Mouse (Mus musculus) G1E (cell line): ENCODE measurements around the gene Stk4. TPM values are rescaled to one million over a fixed set of nuclear protein-coding genes. Genes with fewer than 3 reads are reported as not detected.

ENCODE experiments used
- ATAC-seq: 2 replicates; pipeline ENCODE4 v1.8.0; 2016; ENCODE audit warnings: mild to moderate bottlenecking; ENCODE audit not compliant: insufficient number of reproducible peaks, poor library complexity, low FRiP score, severe bottlenecking; ENCODE audit errors: extremely low read depth
- DNase-seq: peaks from one replicate; pipeline ENCODE4 v3.0.0; 2012; ENCODE audit warnings: low spot score
- H3K27me3 ChIP-seq: 2 replicates; pipeline ENCODE4 v1.6.1; 2012; ENCODE audit warnings: mild to moderate bottlenecking, low read length, inconsistent platforms; ENCODE audit not compliant: insufficient read depth
- H3K36me3 ChIP-seq: replicated peaks from 2 replicates; pipeline ENCODE3; 2012; ENCODE audit warnings: mild to moderate bottlenecking, inconsistent platforms
- H3K4me1 ChIP-seq: 2 replicates; pipeline ENCODE4 v1.6.1; 2012; ENCODE audit warnings: low read depth, low read length, inconsistent platforms, mixed read lengths; ENCODE audit not compliant: insufficient read depth
- H3K4me3 ChIP-seq: 2 replicates; pipeline ENCODE4 v1.5.1; 2012; ENCODE audit warnings: low read depth, mild to moderate bottlenecking, inconsistent platforms, low read length, moderate library complexity, mixed read lengths
- H3K9me3 ChIP-seq: replicated peaks from 2 replicates; pipeline ENCODE4 v1.6.1; 2012; ENCODE audit warnings: inconsistent platforms
- CTCF ChIP-seq: IDR thresholded peaks from 2 replicates; pipeline ENCODE4 v1.5.1; 2012; ENCODE audit warnings: low read depth, low read length, inconsistent platforms, mixed read lengths
- GATA1 ChIP-seq: IDR thresholded peaks from 2 replicates; pipeline ENCODE4 v1.6.1; 2012; ENCODE audit warnings: borderline replicate concordance, low read length, inconsistent platforms, mixed read lengths
- GATA2 ChIP-seq: IDR thresholded peaks from 2 replicates; pipeline ENCODE4 v1.6.1; 2012; ENCODE audit warnings: low read depth, low read length, inconsistent platforms, borderline replicate concordance
- POLR2AphosphoS5 ChIP-seq: IDR thresholded peaks from 2 replicates; pipeline ENCODE4 v1.6.1; 2012; ENCODE audit warnings: low read depth, low read length, inconsistent platforms; ENCODE audit not compliant: insufficient replicate concordance
- TAL1 ChIP-seq: conservative IDR thresholded peaks from 2 replicates; pipeline ENCODE4 v1.6.1; 2012; ENCODE audit warnings: low read depth, low read length, inconsistent platforms, mixed read lengths
- polyA plus RNA-seq: library from polyadenylated mRNA; stranded (reverse); fragments of >175 nt; gene quantifications from 2 replicates; pipeline ENCODE4 v1.2.3, GENCODE M21; 2012
- total RNA-seq, 2 experiments: library from RNA; stranded (forward) in 1 of 2; stranded (reverse) in 1 of 2; fragments of 200-1000 nt in 1 of 2; fragments of >200 nt in 1 of 2; fragmentation: Nextera tagmentation in 1 of 2; gene quantifications; 2 replicates each; pipeline ENCODE4 v1.2.3; 2014 to 2017

The Stk4 gene
- total and polyA plus RNA-seq, 3 experiments = 86.5 to 247 (median 214) TPM

DNA sequence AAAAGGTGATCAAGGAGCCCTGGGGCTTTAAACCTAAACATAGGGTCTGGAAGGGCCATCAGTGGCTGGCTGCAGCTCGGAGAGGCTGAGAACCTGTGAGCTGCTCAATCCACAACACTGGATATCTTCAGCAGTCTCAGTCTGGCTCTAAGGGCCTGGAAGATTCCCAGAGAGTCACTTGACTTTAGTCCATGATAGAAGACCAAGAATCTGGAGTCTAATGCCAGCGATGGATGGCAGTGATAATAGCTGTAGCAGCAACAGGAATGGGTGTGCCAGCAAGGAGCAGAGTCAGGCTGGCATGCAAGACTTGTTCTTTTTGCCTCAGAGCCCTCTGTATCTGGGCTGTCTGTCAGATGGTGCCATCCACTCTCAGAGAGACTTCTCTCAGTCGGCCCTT lies 32.2 kb downstream of the Stk4 start:
- H3K36me3 ChIP-seq = peaks cover 99% of the 10 kb centered on the region

DNA sequence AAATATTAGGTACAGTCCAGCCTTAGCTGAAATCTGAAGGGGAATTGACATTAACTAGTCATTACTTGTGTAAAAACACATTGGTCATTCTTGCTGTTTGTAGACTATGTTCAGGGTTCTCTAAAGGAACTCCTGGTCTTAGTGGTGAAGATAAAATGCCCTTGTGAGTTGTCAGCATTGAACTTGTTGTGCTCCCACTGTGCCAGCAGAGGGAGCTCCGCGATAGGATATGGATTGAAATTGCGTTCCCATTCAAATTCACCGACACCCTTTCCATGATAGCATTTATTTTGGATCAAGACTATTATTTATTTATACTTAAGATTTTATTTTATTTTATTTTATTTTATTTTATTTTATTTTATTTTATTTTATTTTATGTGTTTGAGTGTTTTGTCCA lies 33.4 kb downstream of the Stk4 start:
- H3K9me3 ChIP-seq = no peaks in the 10 kb centered on the region
- no peaks in the 10 kb centered on the region for H3K27me3 ChIP-seq
- no peaks in the 10 kb centered on the region; the same call in 1 of the 2 replicates for H3K4me1 ChIP-seq
- no peak overlapping the region for H3K4me3 ChIP-seq
- DNase-seq = peak; percentile 10
- no peak for ATAC-seq
- H3K36me3 ChIP-seq = peaks cover 97% of the 10 kb centered on the region
- no peak for TF ChIP-seq POLR2AphosphoS5
- TF ChIP-seq CTCF = peak; percentile 14; the same call in 1 of the 2 replicates
- TF ChIP-seq GATA1 = no peak
- no peak for TF ChIP-seq GATA2
- no peak for TF ChIP-seq TAL1

More for the DNA sequence above, 32.2 kb downstream of the Stk4 start:
- ATAC-seq (no peak), DNase-seq (no peak)
- Histone ChIP-seq H3K4me1 (no peaks in the 10 kb centered on the region; the same call in 1 of the 2 replicates), H3K4me3 (no peak overlapping the region), H3K27me3 (no peaks in the 10 kb centered on the region), H3K9me3 (no peaks in the 10 kb centered on the region)
- TF ChIP-seq GATA2 = no peak
- TF ChIP-seq TAL1 = no peak
- no peak for TF ChIP-seq CTCF
- no peak for TF ChIP-seq GATA1

DNA sequence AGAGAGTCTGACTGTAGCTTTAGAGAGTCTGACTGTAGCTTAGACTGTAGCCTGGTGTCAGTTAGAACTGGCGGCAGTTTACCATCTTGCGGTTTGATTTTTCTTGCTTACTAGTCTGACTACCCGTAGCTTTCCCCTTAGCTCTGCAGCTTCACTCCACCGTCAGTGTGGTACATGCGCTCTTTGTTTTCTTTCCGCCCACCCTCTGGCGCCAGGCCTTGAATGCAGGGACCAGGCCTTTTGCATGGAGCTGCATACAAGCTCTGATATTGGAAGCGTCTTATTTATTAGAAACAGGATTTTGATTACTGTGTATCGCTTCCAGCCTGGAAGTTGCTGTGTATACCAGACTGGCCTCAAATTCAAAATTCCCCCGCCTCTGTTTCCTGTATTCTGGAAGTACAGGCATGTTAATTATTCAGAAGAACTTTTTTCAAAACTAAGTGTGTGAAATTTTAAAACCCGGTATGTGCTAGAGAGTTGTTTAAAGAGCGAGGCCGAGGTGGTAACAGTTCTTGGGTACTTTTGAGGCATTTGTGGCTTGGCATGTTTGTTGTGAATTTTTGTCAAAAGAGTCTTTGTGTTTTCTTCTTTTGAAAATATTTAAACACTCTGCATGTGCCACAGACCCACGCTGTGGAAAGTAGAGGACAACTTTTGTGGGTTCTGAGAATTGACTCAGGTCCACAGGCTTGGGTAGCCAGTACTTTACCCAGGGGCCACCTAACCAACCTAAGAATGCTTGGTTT lies 36.3 kb downstream of the Stk4 start:
- H3K27me3 ChIP-seq = no peaks in the 10 kb centered on the region
- no peaks in the 10 kb centered on the region for H3K9me3 ChIP-seq
- no peak overlapping the region for H3K4me3 ChIP-seq
- no peak for TF ChIP-seq POLR2AphosphoS5
- TF ChIP-seq GATA1 = no peak
- no peak for DNase-seq
- no peak for ATAC-seq
- H3K4me1 ChIP-seq = no peaks in the 10 kb centered on the region; the same call in 1 of the 2 replicates
- peaks cover 91% of the 10 kb centered on the region for H3K36me3 ChIP-seq

DNA sequence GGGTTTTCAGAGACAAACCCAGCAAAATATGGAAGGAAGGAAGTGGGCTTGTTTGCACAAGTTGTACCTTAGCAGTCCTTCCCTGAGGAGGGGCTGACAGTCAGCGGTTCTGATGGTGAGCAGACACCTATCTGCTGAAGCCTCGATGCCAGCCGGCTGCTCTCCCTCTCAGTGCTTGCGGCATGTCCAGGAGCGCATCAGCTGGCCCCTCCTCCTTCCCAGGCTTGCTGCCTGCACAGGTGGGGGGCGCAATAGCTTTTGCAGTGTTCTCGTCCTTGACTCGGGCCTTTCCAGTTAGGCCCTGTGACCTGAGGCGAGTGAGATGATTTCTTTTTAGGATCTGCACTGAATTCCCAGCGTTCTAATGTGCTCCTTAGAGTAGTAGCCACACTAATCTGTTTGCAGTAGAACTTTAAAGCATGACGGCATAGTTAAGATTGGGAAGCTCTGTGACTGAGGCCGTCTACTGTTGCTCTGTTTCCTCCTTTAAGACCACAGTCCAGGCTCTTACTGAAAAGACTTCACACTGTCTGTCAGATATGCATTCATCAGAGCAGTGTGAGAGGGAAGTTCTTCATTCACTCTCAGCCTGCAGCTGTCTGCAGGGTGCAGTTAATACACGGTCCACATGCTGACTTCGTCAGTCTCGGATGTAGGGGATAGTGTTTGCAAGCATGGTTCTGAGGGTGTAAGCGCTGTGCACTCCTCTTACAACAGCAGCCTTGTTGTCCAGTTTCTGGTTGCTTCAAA lies 37.2 kb downstream of the Stk4 start:
- H3K4me1 ChIP-seq = no peaks in the 10 kb centered on the region; the same call in 1 of the 2 replicates
- no peaks in the 10 kb centered on the region for H3K9me3 ChIP-seq
- no peaks in the 10 kb centered on the region for H3K27me3 ChIP-seq
- ATAC-seq (no peak), DNase-seq (no peak)
- no peak overlapping the region for H3K4me3 ChIP-seq
- H3K36me3 ChIP-seq = peaks cover 91% of the 10 kb centered on the region
- TF ChIP-seq GATA1 (no peak), CTCF (no peak), TAL1 (no peak), GATA2 (no peak), POLR2AphosphoS5 (no peak)

DNA sequence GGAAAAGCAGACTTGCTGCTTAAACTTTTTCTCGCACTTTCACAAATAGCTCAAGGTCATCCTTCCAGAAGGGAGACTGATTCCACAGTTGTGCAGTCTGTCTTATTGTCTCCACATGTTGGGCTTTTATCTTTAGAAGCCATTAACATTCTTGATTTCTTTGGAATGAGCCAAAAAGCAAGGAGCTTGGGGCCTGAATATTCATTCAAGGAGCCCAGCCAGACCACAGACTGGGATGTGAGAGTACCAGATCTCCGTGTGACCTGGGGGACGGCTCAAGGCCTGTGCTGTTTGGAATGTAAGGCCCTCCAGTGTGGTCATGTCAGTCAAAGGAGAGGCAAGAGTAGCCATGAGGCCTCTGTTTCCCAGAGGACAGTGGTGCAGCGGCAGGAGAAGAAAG lies 38.4 kb downstream of the Stk4 start:
- Histone ChIP-seq H3K9me3 (no peaks in the 10 kb centered on the region), H3K4me3 (no peak overlapping the region), H3K36me3 (peaks cover 90% of the 10 kb centered on the region), H3K27me3 (no peaks in the 10 kb centered on the region), H3K4me1 (no peaks in the 10 kb centered on the region; the same call in 1 of the 2 replicates)
- no peak for ATAC-seq
- DNase-seq = no peak
- TF ChIP-seq TAL1 = no peak
- no peak for TF ChIP-seq GATA1
- TF ChIP-seq CTCF = no peak
- no peak for TF ChIP-seq POLR2AphosphoS5
- no peak for TF ChIP-seq GATA2

DNA sequence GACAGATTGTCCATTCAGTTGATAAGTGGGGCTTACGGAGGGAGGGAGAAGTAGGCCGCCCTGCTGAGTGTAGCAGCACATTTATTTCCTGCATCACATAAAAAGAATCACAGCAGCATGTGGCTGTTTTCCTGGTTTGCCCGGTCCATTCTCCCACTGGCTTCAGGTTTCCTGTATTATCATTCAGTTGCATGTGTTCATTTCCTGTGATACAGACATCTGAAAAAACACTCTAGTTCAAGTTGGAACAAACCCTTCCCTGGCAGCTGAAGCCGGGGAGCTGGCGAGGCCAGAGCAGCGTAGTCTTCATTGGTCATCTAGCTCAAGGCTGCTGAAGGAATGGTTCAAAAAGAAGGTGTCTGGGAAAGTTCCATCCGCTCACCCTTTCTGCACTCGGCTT lies 41.4 kb downstream of the Stk4 start:
- ATAC-seq (no peak), DNase-seq (no peak)
- Histone ChIP-seq H3K4me1 (no peaks in the 10 kb centered on the region; the same call in 1 of the 2 replicates), H3K4me3 (no peak overlapping the region), H3K27me3 (no peaks in the 10 kb centered on the region), H3K36me3 (peaks cover 89% of the 10 kb centered on the region), H3K9me3 (no peaks in the 10 kb centered on the region)
- TF ChIP-seq TAL1 (no peak), GATA2 (no peak), GATA1 (no peak)
